Mouse (Mus musculus): ENCODE data around the gene Ints7.

- TF ChIP-seq CTCF (IDR thresholded peaks at IDR 0.05; ENCODE audit: low read depth), result no peak
- no peak for TF ChIP-seq EP300 (IDR thresholded peaks at IDR 0.05; ENCODE audit: low read depth)
Observed at GRCm38 (mm10) chr1:191617589-191617988, 42.2 kb downstream of the Ints7 start.
